Mouse (Mus musculus) MEL (cell line): ENCODE data around the gene Trak1. TPM values are rescaled to one million over a fixed set of nuclear protein-coding genes. Genes with fewer than 3 reads are reported as not detected.

Experiments
- DNase-seq: peaks from one replicate; pipeline ENCODE4 v3.0.0; 2011; ENCODE audit warnings: low read depth, low spot score
- H3K27ac ChIP-seq: 2 replicates; pipeline ENCODE4 v1.5.1; 2012; ENCODE audit warnings: low read depth, mild to moderate bottlenecking, control low read depth, low read length, moderate library complexity; ENCODE audit not compliant: control insufficient read depth
- H3K27me3 ChIP-seq, 2 experiments: fragments of 150-350 bp in 1 of 2; sonication (generic) in 1 of 2; 2 replicates each; pipeline ENCODE4 v1.6.1; 2012; ENCODE audit warnings: low read length in 2 of 2, mild to moderate bottlenecking in 2 of 2, improper control_type of control experiment in 1 of 2, moderate library complexity in 1 of 2; ENCODE audit not compliant: insufficient read depth in 2 of 2, control insufficient read depth in 1 of 2
- H3K36me3 ChIP-seq, 2 experiments: 2 replicates each; pipeline ENCODE4 v1.6.1; 2012 to 2014; ENCODE audit warnings: low read length in 2 of 2, improper control_type of control experiment in 1 of 2, inconsistent platforms in 1 of 2, mild to moderate bottlenecking in 1 of 2; ENCODE audit not compliant: insufficient read depth in 2 of 2, control insufficient read depth in 1 of 2
- H3K4me1 ChIP-seq, 2 experiments: fragments of 150-350 bp in 1 of 2; sonication (generic) in 1 of 2; 2 replicates each; pipeline ENCODE4 v1.6.1; 2012; ENCODE audit warnings: low read length in 2 of 2, improper control_type of control experiment in 1 of 2, mild to moderate bottlenecking in 1 of 2; ENCODE audit not compliant: insufficient read depth in 2 of 2, control insufficient read depth in 1 of 2
- H3K4me3 ChIP-seq, 2 experiments: fragments of 150-350 bp in 1 of 2; sonication (generic) in 1 of 2; 2 replicates each; pipeline ENCODE4 v1.5.1; 2012; ENCODE audit warnings: low read depth in 2 of 2, low read length in 2 of 2, mild to moderate bottlenecking in 2 of 2, moderate library complexity in 2 of 2, control low read depth in 1 of 2, improper control_type of control experiment in 1 of 2; ENCODE audit not compliant: control insufficient read depth in 1 of 2, insufficient read depth in 1 of 2
- H3K79me2 ChIP-seq: 2 replicates; pipeline ENCODE4 v1.6.1; 2012; ENCODE audit warnings: mild to moderate bottlenecking, low read length, moderate library complexity; ENCODE audit not compliant: control insufficient read depth, poor library complexity, insufficient read depth
- H3K9ac ChIP-seq: 2 replicates; pipeline ENCODE4 v1.6.1; 2012; ENCODE audit warnings: low read depth, mild to moderate bottlenecking, control low read depth, low read length, moderate library complexity; ENCODE audit not compliant: control insufficient read depth, poor library complexity, severe bottlenecking
- H3K9me3 ChIP-seq: fragments of 150-350 bp; sonication (generic); replicated peaks from 2 replicates; pipeline ENCODE4 v1.6.1; 2012; ENCODE audit warnings: mild to moderate bottlenecking, low read length, improper control_type of control experiment, moderate library complexity; ENCODE audit not compliant: insufficient read depth
- BHLHE40 ChIP-seq: IDR thresholded peaks from 2 replicates; pipeline ENCODE4 v1.6.1; 2012; ENCODE audit warnings: low read depth, mild to moderate bottlenecking, inconsistent platforms, low read length, improper control_type of control experiment, borderline replicate concordance
- CTCF ChIP-seq, 3 experiments: IDR thresholded peaks in 2 of 3; conservative IDR thresholded peaks in 1 of 3; 2 replicates each; pipeline ENCODE4 v1.5.1; 2011 to 2012; ENCODE audit warnings: low read length in 3 of 3, low read depth in 2 of 3, mild to moderate bottlenecking in 2 of 3, improper control_type of control experiment in 1 of 3, inconsistent platforms in 1 of 3, mixed read lengths in 1 of 3, moderate library complexity in 1 of 3; ENCODE audit not compliant: control insufficient read depth in 1 of 3, insufficient read depth in 1 of 3, poor library complexity in 1 of 3, severe bottlenecking in 1 of 3
- MEF2A ChIP-seq: IDR thresholded peaks from 2 replicates; pipeline ENCODE4 v1.6.1; 2014; ENCODE audit warnings: low read depth, mild to moderate bottlenecking, inconsistent platforms, low read length, improper control_type of control experiment; ENCODE audit not compliant: poor library complexity, insufficient replicate concordance, severe bottlenecking; ENCODE audit errors: extremely low read depth
- MXI1 ChIP-seq: IDR thresholded peaks from 2 replicates; pipeline ENCODE4 v1.6.1; 2011; ENCODE audit warnings: mild to moderate bottlenecking, low read depth, low read length, improper control_type of control experiment
- POLR2A ChIP-seq, 2 experiments: IDR thresholded peaks; 2 replicates each; pipeline ENCODE4 v1.6.1; 2011 to 2012; ENCODE audit warnings: low read length in 2 of 2, mild to moderate bottlenecking in 2 of 2, control low read depth in 1 of 2, improper control_type of control experiment in 1 of 2, low read depth in 1 of 2, moderate library complexity in 1 of 2; ENCODE audit not compliant: control insufficient read depth in 1 of 2, insufficient read depth in 1 of 2, poor library complexity in 1 of 2
- POLR2AphosphoS5 ChIP-seq: IDR thresholded peaks from 2 replicates; pipeline ENCODE4 v1.6.1; 2012; ENCODE audit warnings: low read depth, borderline replicate concordance, mild to moderate bottlenecking, inconsistent platforms, low read length, moderate library complexity, mixed read lengths
- RAD21 ChIP-seq: IDR thresholded peaks from 2 replicates; pipeline ENCODE4 v1.6.1; 2011; ENCODE audit warnings: mild to moderate bottlenecking, low read depth, low read length, improper control_type of control experiment
- RCOR1 ChIP-seq: IDR thresholded peaks from 2 replicates; pipeline ENCODE4 v1.6.1; 2012; ENCODE audit warnings: low read depth, mild to moderate bottlenecking, inconsistent platforms, low read length, improper control_type of control experiment
- SMC3 ChIP-seq: IDR thresholded peaks from 2 replicates; pipeline ENCODE4 v1.6.1; 2011; ENCODE audit warnings: low read depth, low read length, improper control_type of control experiment
- UBTF ChIP-seq: IDR thresholded peaks from 2 replicates; pipeline ENCODE4 v1.6.1; 2012; ENCODE audit warnings: low read depth, mild to moderate bottlenecking, inconsistent platforms, low read length, improper control_type of control experiment, moderate library complexity, borderline replicate concordance; ENCODE audit not compliant: insufficient read depth
- USF1 ChIP-seq: IDR thresholded peaks from 2 replicates; pipeline ENCODE4 v1.6.1; 2014; ENCODE audit warnings: low read depth, mild to moderate bottlenecking, inconsistent platforms, low read length, improper control_type of control experiment, moderate library complexity
- USF2 ChIP-seq, 2 experiments: IDR thresholded peaks; 2 replicates each; pipeline ENCODE4 v1.6.1; 2011 to 2012; ENCODE audit warnings: improper control_type of control experiment in 2 of 2, low read length in 2 of 2, borderline replicate concordance in 1 of 2, inconsistent platforms in 1 of 2, low read depth in 1 of 2, mild to moderate bottlenecking in 1 of 2; ENCODE audit not compliant: insufficient read depth in 1 of 2
- ZKSCAN1 ChIP-seq: IDR thresholded peaks from 2 replicates; pipeline ENCODE4 v1.6.1; 2012; ENCODE audit warnings: low read depth, mild to moderate bottlenecking, inconsistent platforms, low read length, improper control_type of control experiment, moderate library complexity
- polyA plus RNA-seq, 2 experiments: library from polyadenylated mRNA; stranded (reverse) in 1 of 2; unstranded in 1 of 2; fragments of >175 nt in 1 of 2; fragments of >200 nt in 1 of 2; gene quantifications; 2 replicates each; pipeline versions ENCODE4 v1.2.1 to v1.2.4; 2012; ENCODE audit warnings: low replicate concordance in 2 of 2, low read depth in 1 of 2; ENCODE audit not compliant: insufficient read length in 2 of 2, insufficient read depth in 1 of 2, missing spikeins in 1 of 2
- total RNA-seq: library from RNA; depleted of rRNA; stranded (reverse); fragments of 300-350 nt; gene quantifications from 2 replicates; pipeline ENCODE4 v1.2.3, GENCODE M21; 2012

Trak1 gene
- total and polyA plus RNA-seq, 3 experiments: 16.2 to 35.5 TPM; not detected in 1

DNA sequence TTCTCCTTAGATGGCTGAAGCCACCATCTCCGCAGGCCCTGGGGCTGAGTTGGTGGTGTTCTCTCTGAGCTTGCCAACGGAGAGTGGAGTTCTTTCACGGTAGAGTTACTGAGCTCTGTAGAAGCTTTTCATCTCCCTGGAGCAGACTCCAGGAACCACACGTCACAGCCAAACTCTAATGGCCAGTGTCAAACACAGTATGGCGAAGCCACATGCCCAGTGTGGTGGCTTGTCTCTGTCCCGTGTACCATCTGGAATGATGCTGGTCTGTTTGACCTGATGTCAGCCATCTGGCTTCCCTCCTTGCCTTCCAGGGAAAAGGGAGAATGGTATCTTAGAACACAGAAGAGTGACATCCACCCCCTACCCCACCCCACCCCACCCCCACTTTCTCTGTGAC is 172.4 kb downstream of the Trak1 start:
- DNase-seq: no peak
- no peak overlapping the region for H3K27ac ChIP-seq
- no peaks in the 10 kb centered on the region for H3K4me1 ChIP-seq
- H3K9ac ChIP-seq: no peak overlapping the region
- no peak overlapping the region for H3K4me3 ChIP-seq
- no peaks in the 10 kb centered on the region for H3K79me2 ChIP-seq
- TF ChIP-seq ZKSCAN1 (no peak), POLR2A (IDR thresholded peaks at IDR 0.05; ENCODE audit: control insufficient read depth in 1 of 2, insufficient read depth in 1 of 2, low read depth in 1 of 2, low read length in 2 of 2, poor library complexity in 1 of 2) (no peak), BHLHE40 (no peak), USF1 (no peak), USF2 (IDR thresholded peaks at IDR 0.05; ENCODE audit: borderline replicate concordance in 1 of 2, insufficient read depth in 1 of 2, low read depth in 1 of 2, low read length in 2 of 2) (no peak), UBTF (no peak), POLR2AphosphoS5 (no peak), RAD21 (no peak), MEF2A (no peak)
- no peaks in the 10 kb centered on the region for H3K36me3 ChIP-seq
- no peaks in the 10 kb centered on the region for H3K9me3 ChIP-seq
- H3K27me3 ChIP-seq: no peaks in the 10 kb centered on the region

DNA sequence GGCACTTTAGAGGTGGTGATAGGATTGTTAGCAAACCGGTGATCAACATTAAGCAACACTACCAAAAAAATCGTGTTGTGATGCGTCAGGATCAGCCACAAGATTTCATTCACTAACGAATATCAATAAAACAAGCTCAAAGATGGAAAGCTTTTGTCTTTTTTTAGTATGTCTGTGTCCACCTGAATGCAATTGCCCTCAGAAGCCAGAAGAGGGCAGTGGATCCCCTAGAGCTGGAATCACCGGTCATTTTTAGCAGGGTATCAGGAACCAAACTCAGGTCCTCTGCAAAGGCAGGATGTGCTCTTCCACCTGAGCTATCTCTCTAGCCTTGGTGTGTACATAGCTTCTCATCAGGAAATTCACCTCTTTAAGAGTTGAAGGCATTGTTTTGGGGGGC is 177.5 kb downstream of the Trak1 start:
- Histone ChIP-seq H3K4me1 (peaks cover 0 to 3% of the 10 kb centered on the region in 2 experiments; a peak in 1 of 4 replicates), H3K27me3 (no peaks in the 10 kb centered on the region), H3K79me2 (no peaks in the 10 kb centered on the region), H3K4me3 (no peak overlapping the region), H3K27ac (no peak overlapping the region), H3K9me3 (no peaks in the 10 kb centered on the region), H3K9ac (no peak overlapping the region), H3K36me3 (no peaks in the 10 kb centered on the region)
- peak; percentile 34 for DNase-seq
- TF ChIP-seq BHLHE40 (no peak), CTCF (IDR thresholded peaks at IDR 0.05 in 2 of 3, conservative IDR thresholded peaks at IDR 0.05 in 1 of 3; ENCODE audit: control insufficient read depth in 1 of 3, insufficient read depth in 1 of 3, low read depth in 2 of 3, low read length in 3 of 3, poor library complexity in 1 of 3, severe bottlenecking in 1 of 3) (peak; percentile 46 to 65 (median 51)), POLR2A (IDR thresholded peaks at IDR 0.05; ENCODE audit: control insufficient read depth in 1 of 2, insufficient read depth in 1 of 2, low read depth in 1 of 2, low read length in 2 of 2, poor library complexity in 1 of 2) (no peak), RCOR1 (no peak), SMC3 (peak; percentile 45), RAD21 (peak; percentile 17), MXI1 (no peak)
